ENCODE assay signal across 7 mouse cellular contexts in the genomic region with DNA sequence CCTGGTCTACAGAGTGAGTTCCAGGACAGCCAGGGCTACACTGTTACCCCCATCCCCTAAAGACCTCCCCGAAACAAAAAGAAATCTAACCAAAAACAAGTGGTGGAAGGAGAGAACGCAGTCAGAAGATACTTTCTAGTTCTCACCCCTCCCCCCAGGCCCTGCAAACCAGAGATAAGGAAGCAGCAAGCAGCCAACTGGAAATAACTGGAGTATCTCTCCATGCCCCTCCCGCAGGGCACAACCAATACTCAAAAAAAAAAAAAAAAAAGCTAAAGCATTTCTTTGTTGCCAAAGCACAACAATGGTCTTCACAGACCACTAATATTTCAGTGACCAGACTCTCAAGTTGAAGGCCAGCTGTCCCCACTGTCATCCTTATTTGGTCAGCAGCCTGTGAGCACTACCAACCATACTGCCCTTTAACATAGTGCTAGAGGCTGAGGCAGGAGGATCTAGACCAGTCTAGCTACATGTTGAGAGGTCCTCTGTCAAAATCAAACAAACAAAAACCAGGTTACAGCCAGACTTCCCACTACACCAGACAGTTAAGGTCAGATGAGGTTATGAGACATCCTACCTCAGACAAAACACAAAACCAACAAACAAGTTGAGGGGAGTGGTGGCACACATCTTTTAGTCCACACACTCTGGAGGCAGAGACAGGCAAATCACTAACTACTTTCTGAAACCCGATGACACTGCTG. TPM values are rescaled to one million over a fixed set of nuclear protein-coding genes. Genes with fewer than 3 reads are reported as not detected.
DNase-seq lines count a peak whose midpoint lies in the region; ATAC-seq and TF ChIP-seq lines count a peak whose summit lies in the region.

No protein-coding gene starts in this region.

- DNase-seq in lung, embryonic 14.5 days: no peak
- no peak for DNase-seq in lung, postnatal 14 days
- peak; percentile 85 for DNase-seq in liver, embryonic 13.5 days
- DNase-seq in spleen, postnatal 14 days (ENCODE audit: low spot score in 2 of 2): peak; percentile 52 to 69
- DNase-seq in layer of hippocampus, adult 11-12 months (ENCODE audit: low spot score): no peak
- no peak for DNase-seq in embryo, embryonic 9.5 days (ENCODE audit: extremely low spot score)

- peak overlapping the region; percentile 81; the same call in 1 of the 2 replicates for H3K4me2 ChIP-seq in lung, embryonic 14.5 days
- H3K4me2 ChIP-seq in liver, embryonic 13.5 days: peak overlapping the region; percentile 89

- H3K9me3 ChIP-seq in lung, embryonic 14.5 days (ENCODE audit: low read depth, low read length): no peaks in the 10 kb centered on the region
- H3K9me3 ChIP-seq in erythroblast, embryonic 14.5 days (ENCODE audit: control insufficient read depth, low read length): no peaks in the 10 kb centered on the region
- H3K9me3 ChIP-seq in liver, embryonic 13.5 days (replicated peaks): no peaks in the 10 kb centered on the region

- H3K36me3 ChIP-seq in lung, embryonic 14.5 days (ENCODE audit: insufficient read depth): peaks cover 29% of the 10 kb centered on the region
- H3K36me3 ChIP-seq in erythroblast, embryonic 14.5 days (ENCODE audit: control insufficient read depth): peaks cover 48% of the 10 kb centered on the region
- H3K36me3 ChIP-seq in liver, embryonic 13.5 days: peaks cover 40% of the 10 kb centered on the region

- H3K9ac ChIP-seq in lung, embryonic 14.5 days: no peak overlapping the region
- peak overlapping the region; percentile 92 for H3K9ac ChIP-seq in liver, embryonic 13.5 days

- no peak for TF ChIP-seq CTCF in lung, embryonic 14.5 days (IDR thresholded peaks at IDR 0.05; ENCODE audit: low read depth)

- peaks cover 5% of the 10 kb centered on the region; the same call in 1 of the 2 replicates for H3K4me1 ChIP-seq in lung, embryonic 14.5 days (ENCODE audit: insufficient read depth)
- peaks cover 68% of the 10 kb centered on the region for H3K4me1 ChIP-seq in erythroblast, embryonic 14.5 days (ENCODE audit: control insufficient read depth)
- peaks cover 57% of the 10 kb centered on the region for H3K4me1 ChIP-seq in liver, embryonic 13.5 days (replicated peaks)

- 47% methylated on average over 4 of the region's 4 CpGs for WGBS in lung, embryonic 14.5 days
- WGBS in liver, embryonic 13.5 days (ENCODE audit: insufficient replicate concordance): 8% methylated on average over 4 of the region's 4 CpGs

- peak overlapping the region; percentile 7; the same call in 1 of the 2 replicates for H3K27ac ChIP-seq in lung, embryonic 14.5 days (ENCODE audit: low read depth)
- H3K27ac ChIP-seq in liver, embryonic 13.5 days: peak overlapping the region; percentile 97

- ATAC-seq in lung, embryonic 14.5 days (ENCODE audit: insufficient read depth): no peak
- ATAC-seq in liver, embryonic 13.5 days (ENCODE audit: low read depth): peak; percentile 52

- no peaks in the 10 kb centered on the region for H3K27me3 ChIP-seq in lung, embryonic 14.5 days (ENCODE audit: insufficient read depth, low read length)
- no peaks in the 10 kb centered on the region for H3K27me3 ChIP-seq in erythroblast, embryonic 14.5 days (ENCODE audit: control insufficient read depth)
- no peaks in the 10 kb centered on the region for H3K27me3 ChIP-seq in liver, embryonic 13.5 days

- H3K4me3 ChIP-seq in lung, embryonic 14.5 days (ENCODE audit: low read depth, low read length): no peak overlapping the region; the same call in 1 of the 2 replicates
- peak overlapping the region; percentile 78 for H3K4me3 ChIP-seq in erythroblast, embryonic 14.5 days (replicated peaks)
- H3K4me3 ChIP-seq in liver, embryonic 13.5 days (replicated peaks): peak overlapping the region; percentile 84

RNA-seq across cellular contexts. Expression of a gene that starts 6.5 kb away (rescaled TPM):
- 331 and 340 TPM in 2 replicates for polyA plus RNA-seq in lung, embryonic 14.5 days (2014; fragmentation: Nextera tagmentation; extraction: Ambion mirVana)
- 15.4 and 16.6 TPM in 2 replicates for polyA plus RNA-seq in erythroblast, embryonic 14.5 days (2012)
- polyA plus RNA-seq in liver, embryonic 13.5 days (2015; fragmentation: Nextera tagmentation; extraction: Ambion mirVana): 270 and 280 TPM in 2 replicates

RNA-seq across cellular contexts. Expression of a gene that starts 8.0 kb away (rescaled TPM):
- polyA plus RNA-seq in lung, embryonic 14.5 days (2014; fragmentation: Nextera tagmentation; extraction: Ambion mirVana): 7.1 and 7.8 TPM in 2 replicates
- 73.7 and 83.3 TPM in 2 replicates for polyA plus RNA-seq in erythroblast, embryonic 14.5 days (2012)
- 28.4 and 30.0 TPM in 2 replicates for polyA plus RNA-seq in liver, embryonic 13.5 days (2015; fragmentation: Nextera tagmentation; extraction: Ambion mirVana)

RNA-seq across cellular contexts. Expression of a gene that starts 12.4 kb away (rescaled TPM):
- 19.2 and 21.4 TPM in 2 replicates for polyA plus RNA-seq in lung, embryonic 14.5 days (2014; fragmentation: Nextera tagmentation; extraction: Ambion mirVana)
- polyA plus RNA-seq in erythroblast, embryonic 14.5 days (2012): 2.1 and 2.2 TPM in 2 replicates
- polyA plus RNA-seq in liver, embryonic 13.5 days (2015; fragmentation: Nextera tagmentation; extraction: Ambion mirVana): 12.6 and 13.9 TPM in 2 replicates

RNA-seq across cellular contexts. Expression of a gene that starts 20.7 kb away (rescaled TPM):
- 7.6 and 8.2 TPM in 2 replicates for polyA plus RNA-seq in lung, embryonic 14.5 days (2014; fragmentation: Nextera tagmentation; extraction: Ambion mirVana)
- polyA plus RNA-seq in erythroblast, embryonic 14.5 days (2012): 0.01 TPM in 1 of 2 replicates, not detected in the other
- 0.30 and 0.37 TPM in 2 replicates for polyA plus RNA-seq in liver, embryonic 13.5 days (2015; fragmentation: Nextera tagmentation; extraction: Ambion mirVana)

RNA-seq across cellular contexts. Expression of a gene that starts 27.7 kb away (rescaled TPM):
- 19.4 and 20.8 TPM in 2 replicates for polyA plus RNA-seq in lung, embryonic 14.5 days (2014; fragmentation: Nextera tagmentation; extraction: Ambion mirVana)
- polyA plus RNA-seq in erythroblast, embryonic 14.5 days (2012): 0.62 and 0.83 TPM in 2 replicates
- 10.3 and 11.8 TPM in 2 replicates for polyA plus RNA-seq in liver, embryonic 13.5 days (2015; fragmentation: Nextera tagmentation; extraction: Ambion mirVana)

Comparison
In these comparisons a context has a peak if more than half of its experiments do, and no peak if none do; other contexts are left out.
1. DNase-seq: peak in liver, embryonic 13.5 days (single experiment) and spleen, postnatal 14 days (2 of 2); none in lung, embryonic 14.5 days (single experiment), lung, postnatal 14 days (single experiment), layer of hippocampus, adult 11-12 months (single experiment) and embryo, embryonic 9.5 days (single experiment).
2. RNA of a gene that starts 6.5 kb away (polyA plus RNA-seq): 331 to 340 TPM in lung, embryonic 14.5 days and 270 to 280 TPM in liver, embryonic 13.5 days; 15.4 to 16.6 TPM in erythroblast, embryonic 14.5 days; every median in the first group is over 10 times any median in the second.